ENCODE assay signal across 8 mouse cellular contexts in the genomic region with DNA sequence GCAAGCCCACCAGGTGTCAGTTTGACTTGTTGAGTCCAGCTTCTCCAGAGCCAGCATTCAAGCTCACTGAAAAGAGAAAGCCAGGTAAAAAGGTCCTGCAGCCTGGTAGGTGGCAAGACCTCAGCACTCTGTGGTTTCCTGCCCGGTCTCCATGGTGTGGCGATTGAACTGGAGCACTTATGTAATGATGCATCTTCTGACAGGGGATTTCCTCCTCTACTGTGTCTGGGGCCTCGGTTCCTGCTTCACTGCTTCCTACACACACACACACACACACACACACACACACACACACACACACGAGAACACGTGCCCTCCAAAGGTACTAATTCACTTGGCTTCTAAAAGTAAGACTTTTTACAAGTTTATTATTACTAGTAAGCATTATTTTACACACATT. TPM values are rescaled to one million over a fixed set of nuclear protein-coding genes. Genes with fewer than 3 reads are reported as not detected.
DNase-seq lines count a peak whose midpoint lies in the region; ATAC-seq lines count a peak whose summit lies in the region.

No protein-coding gene starts in this region.

- no peaks in the 10 kb centered on the region for H3K27me3 ChIP-seq in midbrain, embryonic 10.5 days (ENCODE audit: low read depth, poor library complexity, severe bottlenecking)

- H3K4me3 ChIP-seq in midbrain, embryonic 10.5 days = no peak overlapping the region

- peak; percentile 98 for DNase-seq in heart, adult 11 months
- no peak for DNase-seq in heart, postnatal 4 days
- DNase-seq in lung, postnatal 25 days (ENCODE audit: low spot score) = peak; percentile 85
- DNase-seq in thymus, postnatal 4 days = peak; percentile 64
- no peak for DNase-seq in frontal cortex, postnatal 25 days (ENCODE audit: low spot score in 2 of 2)
- DNase-seq in midbrain, embryonic 10.5 days (ENCODE audit: low spot score) = no peak

- no peak overlapping the region for H3K27ac ChIP-seq in midbrain, embryonic 10.5 days (replicated peaks)

- H3K9me3 ChIP-seq in midbrain, embryonic 10.5 days (replicated peaks) = no peaks in the 10 kb centered on the region

- H3K4me1 ChIP-seq in midbrain, embryonic 10.5 days = peaks cover 30% of the 10 kb centered on the region

- peaks cover 16% of the 10 kb centered on the region for H3K36me3 ChIP-seq in midbrain, embryonic 10.5 days

- ATAC-seq in activated CD4-positive, CD25-positive, alpha-beta regulatory T cell, adult 4 months = peak; percentile 69
- peak; percentile 65 for ATAC-seq in inflammation-experienced regulatory T-cells, adult 6 months

- 84% methylated on average over 5 of the region's 5 CpGs for WGBS in midbrain, embryonic 10.5 days

RNA-seq across cellular contexts. Expression of a gene that starts 2.6 kb away (rescaled TPM):
- 10 to 100 TPM; 46.3 to 49.6 TPM for total RNA-seq in heart, postnatal 4 days (2021)
- polyA plus RNA-seq in activated CD4-positive, CD25-positive, alpha-beta regulatory T cell, adult 4 months (2017; shearing (Covaris generic)) = 10 to 100 TPM; 21.8 to 29.4 TPM
- 10 to 100 TPM; 21.2 to 32.8 (median 26.7) TPM for polyA plus RNA-seq in inflammation-experienced regulatory T-cells, adult 6 months (2017; shearing (Covaris generic))
- polyA plus RNA-seq in midbrain, embryonic 10.5 days (2016; fragmentation: Nextera tagmentation; extraction: Ambion mirVana) = 13.9 and 16.6 TPM in 2 replicates

RNA-seq across cellular contexts. Expression of a gene that starts 32.4 kb away (rescaled TPM):
- total RNA-seq in heart, postnatal 4 days (2021) = under 1 TPM; 0.05 to 0.10 TPM
- not detected for polyA plus RNA-seq in activated CD4-positive, CD25-positive, alpha-beta regulatory T cell, adult 4 months (2017; shearing (Covaris generic))
- polyA plus RNA-seq in inflammation-experienced regulatory T-cells, adult 6 months (2017; shearing (Covaris generic)) = not detected
- 2.0 and 2.2 TPM in 2 replicates for polyA plus RNA-seq in midbrain, embryonic 10.5 days (2016; fragmentation: Nextera tagmentation; extraction: Ambion mirVana)

Comparison
In these comparisons a context has a peak if more than half of its experiments do, and no peak if none do; other contexts are left out.
1. DNase-seq: peak in heart, adult 11 months (single experiment), lung, postnatal 25 days (single experiment) and thymus, postnatal 4 days (single experiment); none in heart, postnatal 4 days (single experiment), frontal cortex, postnatal 25 days (0 of 2) and midbrain, embryonic 10.5 days (single experiment).